Mouse (Mus musculus) myocyte (in vitro differentiated cells): Measurements from ENCODE around the gene Nfic.

Experiments
- CEBPB ChIP-seq: IDR thresholded peaks from 2 replicates; pipeline ENCODE4 v1.6.1; 2011; ENCODE audit warnings: mild to moderate bottlenecking, moderate library complexity; ENCODE audit not compliant: poor library complexity, insufficient read depth, severe bottlenecking
- E2F4 ChIP-seq: IDR thresholded peaks from one replicate; pipeline ENCODE4 v1.6.1; 2011; ENCODE audit warnings: mild to moderate bottlenecking, control low read depth, moderate library complexity; ENCODE audit not compliant: insufficient read depth
- MAX ChIP-seq: IDR thresholded peaks from one replicate; pipeline ENCODE4 v1.6.1; 2011; ENCODE audit warnings: low read depth, mild to moderate bottlenecking, control low read depth
- MYOG ChIP-seq, 3 experiments: IDR thresholded peaks; one replicate each; pipeline ENCODE4 v1.6.1; 2011; ENCODE audit warnings: control low read depth in 2 of 3, low read depth in 2 of 3, mild to moderate bottlenecking in 2 of 3; ENCODE audit not compliant: insufficient read length in 2 of 3, control insufficient read depth in 1 of 3, insufficient read depth in 1 of 3
- POLR2A ChIP-seq: IDR thresholded peaks from one replicate; pipeline ENCODE4 v1.6.1; 2011; ENCODE audit warnings: low read depth, mild to moderate bottlenecking, control low read depth, moderate library complexity; ENCODE audit not compliant: insufficient read length
- POLR2AphosphoS2 ChIP-seq: IDR thresholded peaks from one replicate; pipeline ENCODE4 v1.6.1; 2011; ENCODE audit warnings: low read depth, control low read depth; ENCODE audit not compliant: insufficient read length
- REST ChIP-seq: IDR thresholded peaks from one replicate; pipeline ENCODE4 v1.6.1; 2011; ENCODE audit warnings: mild to moderate bottlenecking, control low read depth, moderate library complexity; ENCODE audit not compliant: insufficient read depth, insufficient read length

- no peak for TF ChIP-seq POLR2A
- TF ChIP-seq E2F4: no peak
- TF ChIP-seq POLR2AphosphoS2: no peak
- no peak for TF ChIP-seq REST
- no peak for TF ChIP-seq MAX
- TF ChIP-seq CEBPB: no peak
- TF ChIP-seq MYOG (IDR thresholded peaks at IDR 0.05; ENCODE audit: control insufficient read depth in 1 of 3, insufficient read depth in 1 of 3, insufficient read length in 2 of 3, low read depth in 2 of 3): no peak
These were observed 13.8 kb upstream of the Nfic start for GRCm38 (mm10) chr10:81469253-81469652.
